Mouse (Mus musculus) liver, postnatal 0 days (tissue): ENCODE results near the gene Thsd4.

ENCODE experiments used
- CTCF ChIP-seq: sonication (generic); IDR thresholded peaks from 2 replicates; pipeline ENCODE4 v1.5.1; 2016; ENCODE audit warnings: antibody characterized with exemption, low read depth
- EP300 ChIP-seq: IDR thresholded peaks from 2 replicates; pipeline ENCODE4 v1.6.1; 2016; ENCODE audit warnings: antibody characterized with exemption, low read depth, mild to moderate bottlenecking

DNA sequence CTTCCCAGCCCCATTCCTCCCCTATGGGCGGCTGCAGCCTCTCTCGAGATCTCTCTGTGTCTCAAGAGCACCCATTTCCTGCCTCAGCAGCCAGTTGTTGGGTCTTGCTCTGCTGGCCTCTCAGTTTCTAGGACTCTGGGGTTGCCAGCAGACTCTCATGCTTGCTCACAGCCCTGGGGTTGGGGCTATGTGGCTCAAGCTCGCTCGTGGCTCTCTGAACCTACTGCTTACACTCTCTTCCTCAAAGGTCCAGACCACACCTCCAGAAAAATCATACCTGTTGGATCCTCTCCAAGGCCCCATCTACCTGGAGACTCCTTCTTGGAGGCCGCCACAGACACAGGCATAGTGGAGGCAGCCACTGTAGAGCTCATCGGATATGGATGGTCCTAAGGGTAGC is 572.3 kb downstream of the Thsd4 start:
- TF ChIP-seq CTCF (no peak), EP300 (no peak)
